Mouse (Mus musculus): Measurements from ENCODE around the gene Ndufa12. TPM values are rescaled to one million over a fixed set of nuclear protein-coding genes. Genes with fewer than 3 reads are reported as not detected.
A peak's percentile ranks its signal among the peaks of the same experiment; 100 is the strongest.

The Ndufa12 gene
- total and polyA plus RNA-seq, 3 experiments: 137 to 276 TPM; not detected in 1

- H3K9ac ChIP-seq (ENCODE audit: control insufficient read depth, low read depth, low read length, poor library complexity, severe bottlenecking): no peak overlapping the region
- no peaks in the 10 kb centered on the region for H3K79me2 ChIP-seq (ENCODE audit: control insufficient read depth, insufficient read depth, low read length, poor library complexity)
- no peak overlapping the region for H3K4me3 ChIP-seq (ENCODE audit: control insufficient read depth in 1 of 2, insufficient read depth in 1 of 2, low read depth in 2 of 2, low read length in 2 of 2)
- no peak for DNase-seq (ENCODE audit: low read depth, low spot score)
- peaks cover 0 to 2% of the 10 kb centered on the region in 2 experiments; a peak in 1 of 4 replicates for H3K36me3 ChIP-seq (ENCODE audit: control insufficient read depth in 1 of 2, insufficient read depth in 2 of 2, low read length in 2 of 2)
- TF ChIP-seq MYC (IDR thresholded peaks at IDR 0.05; ENCODE audit: low read depth, low read length): no peak
- TF ChIP-seq TBP (IDR thresholded peaks at IDR 0.05; ENCODE audit: low read depth, low read length): no peak
- no peak for TF ChIP-seq HCFC1 (IDR thresholded peaks at IDR 0.05; ENCODE audit: low read depth, low read length)
- peaks cover 0 to 3% of the 10 kb centered on the region in 2 experiments; a peak in 3 of 4 replicates for H3K4me1 ChIP-seq (ENCODE audit: control insufficient read depth in 1 of 2, insufficient read depth in 2 of 2, low read length in 2 of 2)
- no peaks in the 10 kb centered on the region for H3K27me3 ChIP-seq (ENCODE audit: control insufficient read depth in 1 of 2, insufficient read depth in 2 of 2, low read length in 2 of 2)
- H3K27ac ChIP-seq (ENCODE audit: control insufficient read depth, low read depth, low read length): no peak overlapping the region
- H3K9me3 ChIP-seq (replicated peaks; ENCODE audit: insufficient read depth, low read length): no peaks in the 10 kb centered on the region
These were observed 64.1 kb downstream of the Ndufa12 start for GRCm38 (mm10) chr10:94262646-94263045.

GRCm38 (mm10) chr10:94263211-94263610, 64.7 kb downstream of the Ndufa12 start:
- H3K4me1 ChIP-seq (ENCODE audit: control insufficient read depth in 1 of 2, insufficient read depth in 2 of 2, low read length in 2 of 2): peaks cover 0 to 3% of the 10 kb centered on the region in 2 experiments; a peak in 3 of 4 replicates
- H3K9ac ChIP-seq (ENCODE audit: control insufficient read depth, low read depth, low read length, poor library complexity, severe bottlenecking): no peak overlapping the region
- no peaks in the 10 kb centered on the region for H3K27me3 ChIP-seq (ENCODE audit: control insufficient read depth in 1 of 2, insufficient read depth in 2 of 2, low read length in 2 of 2)
- no peak overlapping the region for H3K4me3 ChIP-seq (ENCODE audit: control insufficient read depth in 1 of 2, insufficient read depth in 1 of 2, low read depth in 2 of 2, low read length in 2 of 2)
- H3K9me3 ChIP-seq (replicated peaks; ENCODE audit: insufficient read depth, low read length): no peaks in the 10 kb centered on the region
- no peaks in the 10 kb centered on the region for H3K79me2 ChIP-seq (ENCODE audit: control insufficient read depth, insufficient read depth, low read length, poor library complexity)
- TF ChIP-seq MXI1 (IDR thresholded peaks at IDR 0.05; ENCODE audit: low read depth, low read length) (no peak), NELFE (IDR thresholded peaks at IDR 0.05; ENCODE audit: low read depth, low read length) (no peak), NRF1 (IDR thresholded peaks at IDR 0.05; ENCODE audit: insufficient read depth, low read depth, low read length, poor library complexity, severe bottlenecking) (no peak), RAD21 (IDR thresholded peaks at IDR 0.05; ENCODE audit: low read depth, low read length) (no peak), USF1 (IDR thresholded peaks at IDR 0.05; ENCODE audit: low read depth, low read length) (peak; percentile 36; the same call in 1 of the 2 replicates), MYB (IDR thresholded peaks at IDR 0.05; ENCODE audit: low read depth, low read length) (no peak), MAZ (IDR thresholded peaks at IDR 0.05; ENCODE audit: low read depth, low read length) (no peak)
- H3K36me3 ChIP-seq (ENCODE audit: control insufficient read depth in 1 of 2, insufficient read depth in 2 of 2, low read length in 2 of 2): peaks cover 0 to 2% of the 10 kb centered on the region in 2 experiments; a peak in 1 of 4 replicates
- no peak overlapping the region for H3K27ac ChIP-seq (ENCODE audit: control insufficient read depth, low read depth, low read length)
- no peak for DNase-seq (ENCODE audit: low read depth, low spot score)

- no peaks in the 10 kb centered on the region for H3K27me3 ChIP-seq (ENCODE audit: control insufficient read depth in 1 of 2, insufficient read depth in 2 of 2, low read length in 2 of 2)
- no peak overlapping the region for H3K9ac ChIP-seq (ENCODE audit: control insufficient read depth, low read depth, low read length, poor library complexity, severe bottlenecking)
- DNase-seq (ENCODE audit: low read depth, low spot score): no peak
- H3K4me1 ChIP-seq (ENCODE audit: control insufficient read depth in 1 of 2, insufficient read depth in 2 of 2, low read length in 2 of 2): peaks cover 0 to 1% of the 10 kb centered on the region in 2 experiments; a peak in 2 of 4 replicates
- no peaks in the 10 kb centered on the region for H3K9me3 ChIP-seq (replicated peaks; ENCODE audit: insufficient read depth, low read length)
- no peak overlapping the region for H3K4me3 ChIP-seq (ENCODE audit: control insufficient read depth in 1 of 2, insufficient read depth in 1 of 2, low read depth in 2 of 2, low read length in 2 of 2)
- H3K27ac ChIP-seq (ENCODE audit: control insufficient read depth, low read depth, low read length): no peak overlapping the region
- peaks cover 0 to 2% of the 10 kb centered on the region in 2 experiments; a peak in 1 of 4 replicates for H3K36me3 ChIP-seq (ENCODE audit: control insufficient read depth in 1 of 2, insufficient read depth in 2 of 2, low read length in 2 of 2)
- no peaks in the 10 kb centered on the region for H3K79me2 ChIP-seq (ENCODE audit: control insufficient read depth, insufficient read depth, low read length, poor library complexity)
- TF ChIP-seq GABPA (IDR thresholded peaks at IDR 0.05; ENCODE audit: low read depth, low read length) (no peak), POLR2A (IDR thresholded peaks at IDR 0.05; ENCODE audit: control insufficient read depth in 1 of 2, insufficient read depth in 1 of 2, low read depth in 1 of 2, low read length in 2 of 2, poor library complexity in 1 of 2) (no peak), CHD2 (IDR thresholded peaks at IDR 0.05; ENCODE audit: low read length) (no peak), MEF2A (IDR thresholded peaks at IDR 0.05; ENCODE audit: extremely low read depth, insufficient replicate concordance, low read depth, low read length, poor library complexity, severe bottlenecking) (no peak), NRF1 (IDR thresholded peaks at IDR 0.05; ENCODE audit: insufficient read depth, low read depth, low read length, poor library complexity, severe bottlenecking) (no peak), POLR2AphosphoS2 (IDR thresholded peaks at IDR 0.05; ENCODE audit: low read length) (no peak), POLR2AphosphoS5 (IDR thresholded peaks at IDR 0.05; ENCODE audit: borderline replicate concordance, low read depth, low read length) (no peak), ZNF384 (IDR thresholded peaks at IDR 0.05; ENCODE audit: low read depth, low read length) (no peak), TAL1 (IDR thresholded peaks at IDR 0.05; ENCODE audit: low read length) (no peak), MYC (IDR thresholded peaks at IDR 0.05; ENCODE audit: low read depth, low read length) (no peak), ZKSCAN1 (IDR thresholded peaks at IDR 0.05; ENCODE audit: low read depth, low read length) (no peak), TBP (IDR thresholded peaks at IDR 0.05; ENCODE audit: low read depth, low read length) (no peak), CHD1 (IDR thresholded peaks at IDR 0.05; ENCODE audit: low read depth, low read length) (no peak), ZC3H11A (IDR thresholded peaks at IDR 0.05; ENCODE audit: low read depth, low read length) (no peak), TCF12 (IDR thresholded peaks at IDR 0.05; ENCODE audit: low read depth, low read length) (no peak), MAX (IDR thresholded peaks at IDR 0.05; ENCODE audit: low read length) (no peak), EP300 (IDR thresholded peaks at IDR 0.05; ENCODE audit: low read depth in 1 of 2, low read length in 2 of 2) (no peak), MAZ (IDR thresholded peaks at IDR 0.05; ENCODE audit: low read depth, low read length) (no peak)
These were observed 67.4 kb downstream of the Ndufa12 start for GRCm38 (mm10) chr10:94265656-94266542.

All from MEL (cell line).